Mouse (Mus musculus) hindbrain, embryonic 13.5 days (tissue): ENCODE results near the gene Vtcn1. TPM values are rescaled to one million over a fixed set of nuclear protein-coding genes. Genes with fewer than 3 reads are reported as not detected.

ENCODE experiments used
- ATAC-seq: fragments of 200-750 bp; cut with Nextera tagmentation; 2 replicates; pipeline ENCODE4 v1.8.0; 2017; ENCODE audit warnings: moderate TSS enrichment; ENCODE audit not compliant: low FRiP score
- H3K27ac ChIP-seq: fragments of 300-500 bp; sonication (generic); 2 replicates; pipeline ENCODE4 v1.5.1; 2015; ENCODE audit warnings: inconsistent platforms, mild to moderate bottlenecking, moderate library complexity
- H3K27me3 ChIP-seq: fragments of 300-500 bp; sonication (generic); 2 replicates; pipeline ENCODE4 v1.6.1; 2015; ENCODE audit warnings: mild to moderate bottlenecking, inconsistent platforms
- H3K36me3 ChIP-seq: fragments of 300-500 bp; sonication (generic); 2 replicates; pipeline ENCODE4 v1.6.1; 2015; ENCODE audit warnings: mild to moderate bottlenecking, inconsistent platforms
- H3K4me1 ChIP-seq: fragments of 300-500 bp; sonication (generic); replicated peaks from 2 replicates; pipeline ENCODE4 v1.6.1; 2015; ENCODE audit warnings: inconsistent platforms
- H3K4me2 ChIP-seq: fragments of 300-500 bp; sonication (generic); 2 replicates; pipeline ENCODE4 v1.6.1; 2015; ENCODE audit warnings: inconsistent platforms, mild to moderate bottlenecking, moderate library complexity
- H3K4me3 ChIP-seq: fragments of 300-500 bp; sonication (generic); 2 replicates; pipeline ENCODE4 v1.5.1; 2015; ENCODE audit warnings: mild to moderate bottlenecking, inconsistent platforms
- H3K9ac ChIP-seq: fragments of 300-500 bp; sonication (generic); 2 replicates; pipeline ENCODE4 v1.6.1; 2015; ENCODE audit warnings: mild to moderate bottlenecking, inconsistent platforms
- H3K9me3 ChIP-seq: fragments of 300-500 bp; sonication (generic); 2 replicates; pipeline ENCODE4 v1.6.1; 2016; ENCODE audit warnings: inconsistent platforms
- WGBS: fragments of 180-500 bp; shearing (Covaris S2); methylation state at CpG from one replicate; pipeline ENCODE4 v1.1.7; 2015; 5-methylcytosine and 5-hydroxymethylcytosine counted together
- polyA plus RNA-seq: library from polyadenylated mRNA; unstranded; fragments of >200 nt; fragmentation: Nextera tagmentation; extraction: Ambion mirVana; gene quantifications from 2 replicates; pipeline ENCODE4 v1.2.1, GENCODE M21; 2015

Gene Vtcn1
- polyA plus RNA-seq, 1 experiment from 2014 or later: not detected

DNA sequence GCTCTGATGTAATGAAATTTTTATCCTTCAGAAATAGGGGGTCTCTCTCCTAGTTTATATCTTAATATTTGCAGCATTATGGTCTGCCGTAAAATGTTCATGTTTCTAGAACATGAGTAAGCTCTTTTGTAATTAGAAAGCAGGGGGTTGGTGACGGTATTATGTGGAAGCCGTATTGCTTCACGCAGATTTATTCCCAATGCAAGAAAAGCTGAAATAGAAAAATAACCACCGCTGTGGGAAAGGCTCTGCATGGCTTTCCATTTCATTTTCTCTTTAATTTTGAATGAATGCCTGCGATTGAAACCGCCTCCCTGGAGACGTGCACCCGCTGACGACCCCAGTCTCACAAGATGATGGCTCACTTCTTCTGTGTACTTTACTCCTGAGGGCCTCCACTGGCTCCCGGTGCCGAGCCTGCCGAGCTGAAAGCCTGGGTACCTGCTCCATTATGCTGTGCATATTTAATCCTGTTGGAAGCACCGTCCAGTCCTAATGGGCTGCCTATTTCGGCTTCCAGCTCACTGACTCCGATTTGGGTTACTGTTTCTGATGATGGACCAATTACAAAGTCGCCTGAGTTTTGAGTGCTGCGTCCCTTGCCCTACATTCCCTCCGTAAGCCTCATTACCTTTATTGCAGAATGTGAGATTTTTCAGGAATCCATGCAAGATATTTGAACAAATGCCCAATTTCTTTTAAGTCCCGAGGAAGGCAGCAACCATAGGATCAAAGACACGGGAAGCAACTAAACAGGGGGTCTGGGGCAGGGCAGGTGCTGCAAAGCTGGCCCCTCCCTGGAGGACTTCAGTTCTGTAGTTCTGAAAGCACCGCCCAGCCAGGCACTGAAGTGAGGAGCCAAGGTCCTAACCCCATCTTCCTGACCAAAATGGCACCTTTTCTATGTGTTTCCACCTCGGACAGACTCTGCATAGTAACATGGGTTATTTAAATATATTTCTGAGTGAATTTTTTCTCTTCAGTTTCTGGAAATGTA lies 36.3 kb downstream of the Vtcn1 start:
- H3K4me2 ChIP-seq: no peak overlapping the region
- WGBS: 59% methylated on average over 23 of the region's 23 CpGs
- H3K27ac ChIP-seq: no peak overlapping the region
- H3K36me3 ChIP-seq: no peaks in the 10 kb centered on the region
- H3K9ac ChIP-seq: no peak overlapping the region
- H3K4me1 ChIP-seq: peaks cover 6% of the 10 kb centered on the region; the same call in 1 of the 2 replicates
- no peak overlapping the region for H3K4me3 ChIP-seq
- no peaks in the 10 kb centered on the region for H3K9me3 ChIP-seq
- H3K27me3 ChIP-seq: no peaks in the 10 kb centered on the region
- peak; percentile 57; the same call in 1 of the 2 replicates for ATAC-seq

GRCm38 (mm10) chr3:100866946-100867345 lies 41.7 kb downstream of the Vtcn1 start:
- no peak overlapping the region for H3K27ac ChIP-seq
- H3K36me3 ChIP-seq: no peaks in the 10 kb centered on the region
- H3K9ac ChIP-seq: no peak overlapping the region
- H3K4me3 ChIP-seq: no peak overlapping the region
- no peak overlapping the region for H3K4me2 ChIP-seq
- H3K27me3 ChIP-seq: no peaks in the 10 kb centered on the region
- H3K9me3 ChIP-seq: no peaks in the 10 kb centered on the region
- WGBS: 32% methylated on average over 5 of the region's 5 CpGs
- 0 out of 2 replicates have a peak, but pooled peaks cover under 1% of the 10 kb centered on the region for H3K4me1 ChIP-seq
- no peak for ATAC-seq

- 89% methylated on average over 4 of the region's 4 CpGs for WGBS
- no peaks in the 10 kb centered on the region for H3K36me3 ChIP-seq
- no peaks in the 10 kb centered on the region for H3K27me3 ChIP-seq
- ATAC-seq: no peak
- no peak overlapping the region for H3K9ac ChIP-seq
- no peaks in the 10 kb centered on the region for H3K4me1 ChIP-seq
- no peak overlapping the region for H3K4me3 ChIP-seq
- H3K27ac ChIP-seq: no peak overlapping the region
- no peak overlapping the region for H3K4me2 ChIP-seq
- H3K9me3 ChIP-seq: no peaks in the 10 kb centered on the region
Measured at GRCm38 (mm10) chr3:100877057-100877456, 51.8 kb downstream of the Vtcn1 start.

- no peak overlapping the region for H3K4me2 ChIP-seq
- no peak overlapping the region for H3K27ac ChIP-seq
- no peaks in the 10 kb centered on the region for H3K27me3 ChIP-seq
- H3K4me3 ChIP-seq: no peak overlapping the region
- WGBS: 81% methylated on average over 6 of the region's 6 CpGs
- no peaks in the 10 kb centered on the region for H3K36me3 ChIP-seq
- ATAC-seq: no peak
- no peak overlapping the region for H3K9ac ChIP-seq
- H3K9me3 ChIP-seq: no peaks in the 10 kb centered on the region
- no peaks in the 10 kb centered on the region for H3K4me1 ChIP-seq
Measured at GRCm38 (mm10) chr3:100881403-100881802, 56.1 kb downstream of the Vtcn1 start.

DNA sequence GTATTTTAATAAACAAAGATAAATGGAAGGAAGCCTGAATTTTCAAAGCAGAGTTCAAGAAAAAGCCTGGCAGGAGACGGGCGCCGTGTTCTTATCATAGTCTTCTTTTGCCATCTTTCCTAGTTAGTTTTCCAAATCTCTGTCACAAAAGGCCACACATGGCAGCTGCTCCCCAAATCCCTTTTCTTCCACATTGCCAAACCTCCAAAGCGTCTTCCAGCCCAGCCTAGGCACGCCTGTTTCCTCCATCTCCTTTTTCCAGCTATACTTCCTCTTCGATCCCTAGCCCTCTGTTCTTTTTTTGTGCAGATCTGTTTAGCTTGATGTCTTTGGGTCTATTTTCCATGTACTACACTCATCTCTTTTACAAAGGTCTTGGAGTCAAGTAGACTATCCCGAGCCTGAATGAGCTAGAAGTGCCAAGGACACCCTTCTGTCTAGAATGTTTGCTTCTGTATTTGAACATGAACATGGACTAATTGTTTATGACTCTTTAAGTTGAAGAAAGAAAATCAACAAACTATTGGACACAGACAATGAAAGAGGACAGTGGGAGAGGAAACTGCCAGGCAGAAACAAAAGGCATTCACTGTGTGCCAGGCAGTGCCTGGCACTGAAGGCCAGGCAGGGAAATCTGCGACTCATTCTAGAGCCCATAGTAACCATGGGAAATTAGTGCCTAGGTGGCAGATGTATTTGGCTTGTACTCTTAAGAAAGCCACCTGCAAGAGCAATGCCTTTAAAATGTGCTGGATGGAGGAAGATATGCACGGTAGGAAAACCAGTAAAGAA lies 56.8 kb downstream of the Vtcn1 start:
- no peak overlapping the region for H3K27ac ChIP-seq
- H3K4me3 ChIP-seq: no peak overlapping the region
- WGBS: 86% methylated on average over 9 of the region's 9 CpGs
- no peak overlapping the region for H3K4me2 ChIP-seq
- H3K4me1 ChIP-seq: no peaks in the 10 kb centered on the region
- no peaks in the 10 kb centered on the region for H3K36me3 ChIP-seq
- H3K27me3 ChIP-seq: no peaks in the 10 kb centered on the region
- no peak overlapping the region for H3K9ac ChIP-seq
- no peak for ATAC-seq
- no peaks in the 10 kb centered on the region for H3K9me3 ChIP-seq

DNA sequence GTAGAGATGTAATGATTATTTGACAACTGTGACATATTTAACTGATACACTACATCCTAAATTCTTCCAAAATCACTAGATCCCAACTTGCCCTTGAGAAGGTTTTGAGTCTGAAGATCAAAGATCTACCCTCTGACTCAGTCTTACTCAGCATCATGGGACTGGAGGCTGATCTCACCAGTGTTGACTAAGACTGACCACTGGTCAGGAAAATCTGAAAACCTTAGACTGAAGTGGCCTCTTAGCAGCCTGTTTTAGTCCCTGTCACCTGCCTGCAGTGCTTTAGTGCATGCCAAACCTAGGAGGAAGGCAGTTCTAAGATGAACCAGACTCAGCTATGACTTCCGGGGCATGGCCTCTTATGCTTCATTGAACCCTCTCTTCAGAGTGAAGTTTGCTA lies 64.0 kb downstream of the Vtcn1 start:
- no peaks in the 10 kb centered on the region for H3K27me3 ChIP-seq
- H3K27ac ChIP-seq: no peak overlapping the region
- H3K4me1 ChIP-seq: no peaks in the 10 kb centered on the region
- H3K4me3 ChIP-seq: no peak overlapping the region
- H3K36me3 ChIP-seq: no peaks in the 10 kb centered on the region
- ATAC-seq: no peak
- WGBS: 85% methylated on average over 1 of the region's 1 CpGs
- no peak overlapping the region for H3K4me2 ChIP-seq
- no peaks in the 10 kb centered on the region for H3K9me3 ChIP-seq
- H3K9ac ChIP-seq: no peak overlapping the region

DNA sequence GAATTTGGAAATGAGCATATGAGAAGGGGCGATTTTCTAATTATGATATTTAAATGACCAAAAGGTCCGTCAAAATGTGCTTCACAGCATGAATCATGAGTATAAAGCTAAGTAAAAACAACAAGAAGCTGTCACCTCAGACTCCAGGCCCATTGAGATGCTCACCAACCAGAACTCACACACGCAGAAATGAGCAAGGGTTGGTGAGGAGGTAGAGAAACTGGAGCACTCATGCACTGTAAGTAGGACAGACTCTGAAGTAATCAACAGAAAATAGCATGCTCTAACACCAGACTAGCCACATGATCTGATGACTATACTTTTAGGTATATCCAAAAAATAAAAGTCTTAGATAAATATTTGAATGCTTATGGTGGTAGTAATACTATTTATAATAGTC lies 65.1 kb downstream of the Vtcn1 start:
- H3K27ac ChIP-seq: no peak overlapping the region
- H3K27me3 ChIP-seq: no peaks in the 10 kb centered on the region
- no peaks in the 10 kb centered on the region for H3K4me1 ChIP-seq
- no peak overlapping the region for H3K9ac ChIP-seq
- H3K36me3 ChIP-seq: no peaks in the 10 kb centered on the region
- WGBS: 90% methylated on average over 3 of the region's 3 CpGs
- no peak overlapping the region for H3K4me2 ChIP-seq
- H3K9me3 ChIP-seq: no peaks in the 10 kb centered on the region
- H3K4me3 ChIP-seq: no peak overlapping the region
- no peak for ATAC-seq

DNA sequence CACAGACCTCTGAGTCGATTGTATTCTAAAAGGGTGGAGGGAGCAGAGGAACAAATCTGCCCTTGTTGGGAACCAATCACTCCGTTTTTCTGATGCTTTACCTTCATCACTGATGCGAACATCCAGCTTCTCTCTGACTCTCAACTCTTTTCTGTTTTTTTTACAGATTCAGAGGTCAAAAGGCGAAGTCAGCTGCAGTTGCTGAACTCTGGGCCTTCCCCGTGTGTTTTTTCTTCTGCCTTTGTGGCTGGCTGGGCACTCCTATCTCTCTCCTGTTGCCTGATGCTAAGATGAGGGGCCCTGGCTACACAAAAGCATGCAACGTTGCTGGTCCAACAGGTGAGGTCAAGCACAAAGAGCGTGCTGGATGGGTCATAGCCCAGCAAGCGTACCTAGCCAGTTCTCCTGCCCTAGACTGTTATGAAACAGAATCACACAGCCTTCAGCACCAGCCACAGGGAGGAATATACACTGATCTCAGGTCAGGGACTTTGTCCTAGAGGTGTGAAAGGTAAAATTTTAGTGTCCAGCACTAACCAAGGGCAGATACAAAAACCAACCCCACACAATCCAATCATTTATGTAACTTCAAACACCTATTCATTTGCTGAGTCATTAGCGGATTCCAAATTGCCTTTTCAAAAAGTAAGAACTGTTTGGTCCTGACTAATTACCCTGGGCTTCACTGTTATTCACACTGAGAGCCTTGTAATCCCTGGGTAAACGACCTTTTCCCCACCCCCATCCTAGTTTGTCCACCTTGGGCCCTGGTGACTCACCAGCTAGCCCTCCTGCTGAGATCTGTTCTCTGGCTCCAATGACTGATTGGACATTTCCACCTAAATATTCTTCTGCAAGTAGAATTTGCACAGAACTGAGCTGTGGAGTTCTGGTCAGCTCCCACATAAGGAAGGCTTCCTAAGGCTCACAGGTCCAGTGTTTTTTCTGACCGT lies 67.4 kb downstream of the Vtcn1 start:
- Histone ChIP-seq H3K27ac (no peak overlapping the region), H3K27me3 (no peaks in the 10 kb centered on the region), H3K9me3 (no peaks in the 10 kb centered on the region), H3K36me3 (no peaks in the 10 kb centered on the region), H3K9ac (no peak overlapping the region), H3K4me1 (no peaks in the 10 kb centered on the region), H3K4me3 (no peak overlapping the region), H3K4me2 (no peak overlapping the region)
- 71% methylated on average over 11 of the region's 11 CpGs for WGBS
- ATAC-seq: no peak

DNA sequence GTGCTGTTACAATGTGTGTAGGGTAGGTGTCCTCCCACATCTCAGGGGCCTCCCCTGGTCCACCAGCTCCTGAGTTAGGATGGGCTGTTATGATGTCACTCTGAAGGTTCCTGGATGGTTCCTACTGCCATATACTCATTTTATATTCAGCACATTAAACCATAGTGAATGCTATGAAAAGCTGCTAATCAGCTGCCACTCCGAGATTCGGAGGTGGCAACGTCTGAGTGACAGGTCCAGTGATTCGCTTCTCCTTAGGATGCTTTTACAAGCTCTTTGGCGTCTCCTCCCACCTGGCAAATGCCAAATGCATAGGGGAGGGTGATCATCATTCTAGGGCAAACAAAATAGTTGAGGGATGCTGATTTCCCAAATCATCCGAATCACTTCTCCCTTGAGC lies 70.2 kb downstream of the Vtcn1 start:
- Histone ChIP-seq H3K4me3 (no peak overlapping the region), H3K4me1 (no peaks in the 10 kb centered on the region), H3K36me3 (no peaks in the 10 kb centered on the region), H3K4me2 (no peak overlapping the region), H3K27me3 (no peaks in the 10 kb centered on the region), H3K9ac (no peak overlapping the region), H3K27ac (no peak overlapping the region), H3K9me3 (no peaks in the 10 kb centered on the region)
- WGBS: 78% methylated on average over 6 of the region's 6 CpGs
- no peak for ATAC-seq

- Histone ChIP-seq H3K27me3 (no peaks in the 10 kb centered on the region), H3K27ac (no peak overlapping the region), H3K9me3 (no peaks in the 10 kb centered on the region), H3K4me3 (no peak overlapping the region), H3K4me2 (no peak overlapping the region), H3K4me1 (0 out of 2 replicates have a peak, but pooled peaks cover 3% of the 10 kb centered on the region), H3K9ac (no peak overlapping the region), H3K36me3 (no peaks in the 10 kb centered on the region)
- WGBS: 81% methylated on average over 6 of the region's 6 CpGs
- ATAC-seq: no peak
Measured at GRCm38 (mm10) chr3:100906128-100906527, 80.9 kb downstream of the Vtcn1 start.

GRCm38 (mm10) chr3:100906916-100907315 lies 81.7 kb downstream of the Vtcn1 start:
- no peaks in the 10 kb centered on the region for H3K36me3 ChIP-seq
- no peaks in the 10 kb centered on the region for H3K27me3 ChIP-seq
- no peak overlapping the region for H3K9ac ChIP-seq
- H3K9me3 ChIP-seq: no peaks in the 10 kb centered on the region
- H3K4me2 ChIP-seq: no peak overlapping the region
- no peak overlapping the region for H3K4me3 ChIP-seq
- WGBS: 29% methylated on average over 3 of the region's 3 CpGs
- no peak overlapping the region for H3K27ac ChIP-seq
- ATAC-seq: no peak
- H3K4me1 ChIP-seq: 0 out of 2 replicates have a peak, but pooled peaks cover 3% of the 10 kb centered on the region
